Mouse (Mus musculus) kidney, adult 11 months (tissue): ENCODE measurements at regions not wholly inside any gene's neighbourhood (a gene's known extent, or its start where the extent isn't known, plus 50 kb on each side); places are given as distances from the start of the nearest gene placed in this dataset.
"Not testable (repeated sequence)": the region's sequence is repeated elsewhere in the genome, so short reads cannot be mapped to it uniquely, and the experiment has no call there.

Source experiments
- DNase-seq: peaks from one replicate; pipeline ENCODE4 v3.0.0; 2022

- DNase-seq = no peak
Observed at GRCm38 (mm10) chrX:94785983-94786382, 61.6 kb downstream of the Zxdb start.

GRCm38 (mm10) chrX:94788331-94788920 is 64.1 kb downstream of the Zxdb start:
- peak; percentile 39 for DNase-seq

- DNase-seq = not testable (repeated sequence)
Observed at GRCm38 (mm10) chrX:94796845-94797244, 72.5 kb downstream of the Zxdb start.

GRCm38 (mm10) chrX:94797348-94798182 is 73.2 kb downstream of the Zxdb start:
- DNase-seq = not testable (repeated sequence)

GRCm38 (mm10) chrX:94798183-94798619 is 73.8 kb downstream of the Zxdb start:
- not testable (repeated sequence) for DNase-seq

- DNase-seq = not testable (repeated sequence)
Observed at GRCm38 (mm10) chrX:94812760-94813159, 88.4 kb downstream of the Zxdb start.

GRCm38 (mm10) chrX:94827524-94827923 is 103.2 kb downstream of the Zxdb start:
- DNase-seq = not testable (repeated sequence)

- DNase-seq = not testable (repeated sequence)
Observed at GRCm38 (mm10) chrX:94844110-94844779, 119.9 kb downstream of the Zxdb start.

- DNase-seq = not testable (repeated sequence)
Observed at GRCm38 (mm10) chrX:94849549-94849948, 125.2 kb downstream of the Zxdb start.

- no peak for DNase-seq
Observed at GRCm38 (mm10) chrX:94857501-94857900, 133.1 kb downstream of the Zxdb start.

- no peak for DNase-seq
Observed at GRCm38 (mm10) chrX:94857954-94858353, 133.6 kb downstream of the Zxdb start.

GRCm38 (mm10) chrX:94863123-94863522 is 138.8 kb downstream of the Zxdb start:
- DNase-seq = no peak

- peak; percentile 87 for DNase-seq
Observed at GRCm38 (mm10) chrX:94865531-94866502, 141.4 kb downstream of the Zxdb start.

- DNase-seq = peak; percentile 11
Observed at GRCm38 (mm10) chrX:94883547-94883946, 142.9 kb downstream of the Spin4 start.
